Mouse (Mus musculus) brain, embryonic 14.5 days (tissue): ENCODE measurements around the gene Camk2n1.

Source experiments
- CTCF ChIP-seq: fragments of 200-500 bp; IDR thresholded peaks from 2 replicates; pipeline ENCODE4 v1.5.1; 2012; ENCODE audit warnings: inconsistent platforms, mild to moderate bottlenecking, moderate library complexity, borderline replicate concordance; ENCODE audit not compliant: insufficient read depth, insufficient read length; ENCODE audit errors: extremely low read depth
- POLR2A ChIP-seq: fragments of 200-500 bp; IDR thresholded peaks from 2 replicates; pipeline ENCODE4 v1.6.1; 2012; ENCODE audit warnings: mild to moderate bottlenecking, inconsistent platforms, borderline replicate concordance; ENCODE audit not compliant: poor library complexity, insufficient read depth, insufficient read length, severe bottlenecking; ENCODE audit errors: extremely low read depth

DNA sequence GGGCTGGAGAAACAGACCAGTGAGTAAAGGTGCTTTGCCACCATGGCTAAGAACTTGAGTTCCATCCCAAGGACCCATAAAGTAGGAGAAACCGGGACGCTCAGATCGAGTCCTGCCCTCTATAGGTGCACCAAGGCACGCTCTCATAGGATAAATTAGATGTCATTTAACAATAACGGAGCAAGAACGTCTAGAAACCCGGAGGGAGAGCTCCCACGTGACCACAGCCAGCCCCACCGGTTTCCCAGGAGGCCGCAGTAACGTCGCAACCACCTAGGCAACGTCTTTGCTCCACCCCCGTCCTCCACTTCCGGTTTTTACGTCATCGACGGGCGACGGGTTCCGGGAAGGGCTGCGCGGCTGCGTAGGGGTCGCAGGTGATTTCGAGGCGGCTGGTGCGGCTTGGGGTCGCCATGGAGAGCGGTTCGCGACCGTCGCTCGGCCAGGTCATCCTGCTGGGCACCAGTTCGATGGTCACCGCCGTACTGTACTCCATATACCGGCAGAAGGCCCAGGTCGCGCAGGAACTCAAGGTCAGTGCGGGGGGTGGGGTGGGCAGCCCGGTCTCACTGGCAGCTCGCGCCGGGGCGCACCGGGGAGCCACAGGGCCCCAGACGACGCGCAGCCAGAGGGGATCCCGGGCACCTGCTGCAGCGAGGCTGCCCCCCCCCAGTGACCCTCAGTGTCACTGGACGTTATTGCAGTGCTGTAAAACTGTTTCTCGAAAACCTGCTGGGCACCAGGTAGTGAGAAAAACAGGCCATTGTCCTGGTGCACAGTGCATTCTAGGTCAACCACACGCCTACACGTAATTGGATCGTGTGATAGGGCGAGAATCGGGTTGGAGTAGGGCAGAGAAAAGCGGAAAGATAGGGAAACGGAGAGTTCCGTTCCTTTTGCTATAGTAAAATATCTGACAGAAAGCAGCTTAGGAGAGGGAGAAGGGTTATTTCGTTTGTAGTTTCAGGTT lies 19.5 kb upstream of the Camk2n1 start, which contains the start of gene Mul1:
- TF ChIP-seq POLR2A, result peak; percentile 62; the same call in 1 of the 2 replicates
- no peak for TF ChIP-seq CTCF
